Mouse (Mus musculus) liver, adult 2 months (tissue): Measurements from ENCODE around the gene Snrnp200. TPM values are rescaled to one million over a fixed set of nuclear protein-coding genes. Genes with fewer than 3 reads are reported as not detected.
"Not testable (repeated sequence)": the region's sequence is repeated elsewhere in the genome, so short reads cannot be mapped to it uniquely, and the experiment has no call there.

Source experiments
- DNase-seq: peaks from one replicate; pipeline ENCODE4 v3.0.0-alpha.2; 2011; ENCODE audit warnings: low read depth, low spot score; ENCODE audit errors: extremely low read depth
- H3K27ac ChIP-seq: fragments of 200-500 bp; replicated peaks from 2 replicates; pipeline ENCODE4 v1.5.1; 2012; ENCODE audit warnings: low read depth, mild to moderate bottlenecking, control low read depth, inconsistent platforms, low read length; ENCODE audit not compliant: insufficient read depth
- H3K27me3 ChIP-seq: fragments of 200-500 bp; 2 replicates; pipeline ENCODE4 v1.6.1; 2012; ENCODE audit warnings: mild to moderate bottlenecking, moderate library complexity, low read length, inconsistent platforms; ENCODE audit not compliant: control insufficient read depth, insufficient read depth
- H3K36me3 ChIP-seq: fragments of 200-500 bp; 2 replicates; pipeline ENCODE4 v1.6.1; 2012; ENCODE audit warnings: low read length, inconsistent platforms; ENCODE audit not compliant: control insufficient read depth, insufficient read depth
- H3K4me1 ChIP-seq: fragments of 200-500 bp; 2 replicates; pipeline ENCODE4 v1.6.1; 2011; ENCODE audit warnings: low read length; ENCODE audit not compliant: control insufficient read depth, insufficient read depth
- H3K4me3 ChIP-seq: fragments of 200-500 bp; 2 replicates; pipeline ENCODE4 v1.5.1; 2011; ENCODE audit warnings: low read depth, mild to moderate bottlenecking, control low read depth, low read length, moderate library complexity; ENCODE audit not compliant: insufficient read depth
- H3K79me2 ChIP-seq: fragments of 200-500 bp; 2 replicates; pipeline ENCODE4 v1.6.1; 2012; ENCODE audit warnings: inconsistent platforms, mild to moderate bottlenecking, low read length, moderate library complexity; ENCODE audit not compliant: control insufficient read depth, insufficient read depth
- H3K9ac ChIP-seq: fragments of 200-500 bp; 2 replicates; pipeline ENCODE4 v1.6.1; 2012; ENCODE audit warnings: low read depth, mild to moderate bottlenecking, control low read depth, inconsistent platforms, low read length
- CTCF ChIP-seq: fragments of 200-500 bp; IDR thresholded peaks from 2 replicates; pipeline ENCODE4 v1.5.1; 2011; ENCODE audit warnings: low read depth, low read length, control low read depth
- POLR2A ChIP-seq: fragments of 200-500 bp; IDR thresholded peaks from 2 replicates; pipeline ENCODE4 v1.6.1; 2011; ENCODE audit warnings: low read length, control low read depth; ENCODE audit not compliant: insufficient read depth; ENCODE audit errors: extremely low read depth
- WGBS: fragments of 180-500 bp; shearing (Covaris S2); methylation state at CpG from one replicate; pipeline ENCODE4 v1.1.7; 2018; 5-methylcytosine and 5-hydroxymethylcytosine counted together
- polyA plus RNA-seq: library from polyadenylated mRNA; depleted of rRNA; stranded (reverse); fragments of >200 nt; gene quantifications from 2 replicates; pipeline ENCODE4 v1.2.3, GENCODE M21; 2012
- total RNA-seq: library from RNA; depleted of rRNA; stranded (reverse); fragments of >200 nt; gene quantifications from 2 replicates; pipeline ENCODE4 v1.2.3, GENCODE M21; 2014

Gene Snrnp200
- total and polyA plus RNA-seq, 2 experiments: 28.0 to 52.3 TPM

GRCm38 (mm10) chr2:127204932-127205331 is 3.3 kb upstream of the Snrnp200 start:
- Histone ChIP-seq H3K9ac (no peak overlapping the region), H3K27me3 (no peaks in the 10 kb centered on the region), H3K4me3 (no peak overlapping the region), H3K27ac (no peak overlapping the region), H3K79me2 (peaks cover 2% of the 10 kb centered on the region; the same call in 1 of the 2 replicates), H3K4me1 (peaks cover 4% of the 10 kb centered on the region), H3K36me3 (peaks cover 14% of the 10 kb centered on the region)
- WGBS: 24% methylated on average over 3 of the region's 3 CpGs
- TF ChIP-seq CTCF (peak; percentile 48; the same call in 1 of the 2 replicates), POLR2A (no peak)
- peak; percentile 29 for DNase-seq

DNA sequence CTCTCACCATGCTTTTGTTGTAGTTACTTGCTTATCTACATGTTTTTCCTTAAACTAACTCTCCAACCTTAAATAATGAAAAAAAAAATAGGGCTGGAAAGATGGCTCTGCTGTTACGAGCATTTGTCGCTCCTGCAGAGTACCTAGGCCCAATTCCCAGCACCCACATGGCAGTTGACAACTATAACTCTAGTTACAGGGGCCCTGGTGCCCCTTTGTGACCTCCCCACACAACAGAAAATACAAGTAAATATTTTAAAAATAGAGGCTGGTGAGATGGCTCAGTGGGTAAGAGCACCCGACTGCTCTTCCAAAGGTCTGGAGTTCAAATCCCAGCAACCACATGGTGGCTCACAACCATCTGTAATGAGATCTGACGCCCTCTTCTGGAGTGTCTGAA is 2.2 kb upstream of the Snrnp200 start:
- H3K79me2 ChIP-seq, H3K9ac ChIP-seq, H3K27me3 ChIP-seq, DNase-seq, H3K4me3 ChIP-seq, H3K4me1 ChIP-seq, H3K27ac ChIP-seq: not testable (repeated sequence)
- peaks cover 18% of the 10 kb centered on the region for H3K36me3 ChIP-seq
- WGBS: 89% methylated on average over 4 of the region's 4 CpGs

DNA sequence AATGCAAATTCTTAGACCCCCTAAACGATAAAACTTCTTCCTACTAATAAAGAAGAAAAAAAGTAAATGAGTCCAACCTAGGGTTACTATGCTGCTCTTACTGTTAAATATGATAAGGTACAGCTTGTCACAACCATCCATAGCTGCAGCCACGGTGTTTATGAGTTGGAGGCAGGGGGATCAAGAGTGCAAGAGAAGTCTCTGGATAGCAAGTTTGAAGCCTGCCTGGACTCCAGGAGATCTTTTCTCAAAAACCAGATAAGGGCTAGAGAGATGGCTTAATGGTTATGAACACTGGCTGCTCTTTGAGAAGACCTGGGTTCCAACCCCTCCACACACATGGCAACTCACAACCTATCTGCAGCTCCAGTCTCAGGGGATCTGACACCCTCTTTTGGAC is 1.3 kb upstream of the Snrnp200 start:
- Histone ChIP-seq H3K36me3 (peaks cover 26% of the 10 kb centered on the region), H3K27me3 (no peaks in the 10 kb centered on the region), H3K4me3 (no peak overlapping the region), H3K4me1 (peaks cover 8% of the 10 kb centered on the region), H3K9ac (no peak overlapping the region), H3K27ac (no peak overlapping the region), H3K79me2 (peaks cover 2% of the 10 kb centered on the region; the same call in 1 of the 2 replicates)
- TF ChIP-seq POLR2A (no peak), CTCF (no peak)
- no peak for DNase-seq
- 94% methylated on average over 2 of the region's 2 CpGs for WGBS

GRCm38 (mm10) chr2:127208452-127208769 is 225 bp downstream of the Snrnp200 start:
- TF ChIP-seq POLR2A: no peak
- TF ChIP-seq CTCF: no peak
- under 1% methylated on average over 17 of the region's 17 CpGs for WGBS
- peak overlapping the region; percentile 78 for H3K9ac ChIP-seq

GRCm38 (mm10) chr2:127210701-127211100 is 2.5 kb downstream of the Snrnp200 start:
- WGBS: 93% methylated on average over 11 of the region's 11 CpGs
- peaks cover 39% of the 10 kb centered on the region for H3K36me3 ChIP-seq
- no peaks in the 10 kb centered on the region for H3K27me3 ChIP-seq
- no peak overlapping the region for H3K4me3 ChIP-seq
- no peak overlapping the region for H3K27ac ChIP-seq
- no peak overlapping the region for H3K9ac ChIP-seq
- DNase-seq: no peak
- TF ChIP-seq CTCF (no peak), POLR2A (no peak)
- peaks cover 2% of the 10 kb centered on the region; the same call in 1 of the 2 replicates for H3K79me2 ChIP-seq
- H3K4me1 ChIP-seq: peaks cover 10% of the 10 kb centered on the region

More at GRCm38 (mm10) chr2:127208452-127208769, 225 bp downstream of the Snrnp200 start:
- peak overlapping the region; percentile 22 for H3K27ac ChIP-seq
- no peaks in the 10 kb centered on the region for H3K27me3 ChIP-seq
- peaks cover 27% of the 10 kb centered on the region for H3K36me3 ChIP-seq
- peak overlapping the region; percentile 71 for H3K4me3 ChIP-seq
- DNase-seq: no peak
- peaks cover 8% of the 10 kb centered on the region for H3K4me1 ChIP-seq
- peaks cover 2% of the 10 kb centered on the region; the same call in 1 of the 2 replicates for H3K79me2 ChIP-seq

- H3K4me3 ChIP-seq: no peak overlapping the region
- H3K9ac ChIP-seq: no peak overlapping the region
- H3K36me3 ChIP-seq: peaks cover 74% of the 10 kb centered on the region
- H3K4me1 ChIP-seq: peaks cover 2% of the 10 kb centered on the region
- no peak overlapping the region for H3K27ac ChIP-seq
- WGBS: 100% methylated on average over 5 of the region's 5 CpGs
- no peak for DNase-seq
- no peaks in the 10 kb centered on the region for H3K79me2 ChIP-seq
- TF ChIP-seq CTCF: no peak
- H3K27me3 ChIP-seq: no peaks in the 10 kb centered on the region
These were observed 9.6 kb downstream of the Snrnp200 start for GRCm38 (mm10) chr2:127217746-127218145.

- H3K79me2 ChIP-seq: no peaks in the 10 kb centered on the region
- peaks cover 71% of the 10 kb centered on the region for H3K36me3 ChIP-seq
- no peak overlapping the region for H3K9ac ChIP-seq
- no peaks in the 10 kb centered on the region for H3K27me3 ChIP-seq
- H3K27ac ChIP-seq: no peak overlapping the region
- 99% methylated on average over 3 of the region's 3 CpGs for WGBS
- no peaks in the 10 kb centered on the region for H3K4me1 ChIP-seq
- TF ChIP-seq CTCF (no peak), POLR2A (no peak)
- no peak for DNase-seq
- H3K4me3 ChIP-seq: no peak overlapping the region
These were observed 17.1 kb downstream of the Snrnp200 start for GRCm38 (mm10) chr2:127225261-127225660.
